Mouse (Mus musculus): ENCODE data around the gene Asb8. TPM values are rescaled to one million over a fixed set of nuclear protein-coding genes. Genes with fewer than 3 reads are reported as not detected.

The Asb8 gene
- polyA plus RNA-seq, 1 experiment from 2014 or later = 47.6 TPM

- DNase-seq (ENCODE audit: low spot score) = peak; percentile 25
- H3K4me3 ChIP-seq (ENCODE audit: low read depth, low read length) = peak overlapping the region; percentile 45
- H3K27me3 ChIP-seq (ENCODE audit: control insufficient read depth, insufficient read depth, low read length) = no peaks in the 10 kb centered on the region; the same call in 1 of the 2 replicates
- no peak for ATAC-seq (ENCODE audit: low FRiP score)
- no peaks in the 10 kb centered on the region for H3K4me1 ChIP-seq (replicated peaks; ENCODE audit: control insufficient read depth, insufficient read depth, low read length)
- 4% methylated on average over 26 of the region's 26 CpGs for WGBS
- peak overlapping the region; percentile 48 for H3K9ac ChIP-seq (ENCODE audit: low read depth, low read length)
- peak overlapping the region; percentile 55 for H3K4me2 ChIP-seq (replicated peaks; ENCODE audit: low read depth, low read length)
- H3K36me3 ChIP-seq (ENCODE audit: control insufficient read depth, insufficient read depth, low read length) = no peaks in the 10 kb centered on the region
- peak overlapping the region; percentile 61; the same call in 1 of the 2 replicates for H3K27ac ChIP-seq (ENCODE audit: low read depth, low read length)
- no peaks in the 10 kb centered on the region for H3K9me3 ChIP-seq (ENCODE audit: control insufficient read depth, low read length)
These were observed 15.2 kb upstream of the Asb8 start for GRCm38 (mm10) chr15:98180567-98181131.

- WGBS = 73% methylated on average over 3 of the region's 3 CpGs
- Histone ChIP-seq H3K4me2 (replicated peaks; ENCODE audit: low read depth, low read length) (no peak overlapping the region), H3K27me3 (ENCODE audit: control insufficient read depth, insufficient read depth, low read length) (peaks cover 3% of the 10 kb centered on the region), H3K9me3 (ENCODE audit: control insufficient read depth, low read length) (no peaks in the 10 kb centered on the region), H3K9ac (ENCODE audit: low read depth, low read length) (no peak overlapping the region), H3K4me3 (ENCODE audit: low read depth, low read length) (no peak overlapping the region), H3K36me3 (ENCODE audit: control insufficient read depth, insufficient read depth, low read length) (no peaks in the 10 kb centered on the region), H3K27ac (ENCODE audit: low read depth, low read length) (no peak overlapping the region), H3K4me1 (replicated peaks; ENCODE audit: control insufficient read depth, insufficient read depth, low read length) (no peaks in the 10 kb centered on the region)
- DNase-seq (ENCODE audit: low spot score) (no peak), ATAC-seq (ENCODE audit: low FRiP score) (no peak)
These were observed 11.9 kb upstream of the Asb8 start for GRCm38 (mm10) chr15:98177320-98177719.

- H3K27me3 ChIP-seq (ENCODE audit: control insufficient read depth, insufficient read depth, low read length) = peaks cover 18% of the 10 kb centered on the region
- no peaks in the 10 kb centered on the region; the same call in 1 of the 2 replicates for H3K4me1 ChIP-seq (replicated peaks; ENCODE audit: control insufficient read depth, insufficient read depth, low read length)
- H3K27ac ChIP-seq (ENCODE audit: low read depth, low read length) = no peak overlapping the region
- H3K9me3 ChIP-seq (ENCODE audit: control insufficient read depth, low read length) = no peaks in the 10 kb centered on the region
- H3K36me3 ChIP-seq (ENCODE audit: control insufficient read depth, insufficient read depth, low read length) = no peaks in the 10 kb centered on the region
- DNase-seq (ENCODE audit: low spot score) (peak; percentile 69), ATAC-seq (ENCODE audit: low FRiP score) (no peak)
- H3K9ac ChIP-seq (ENCODE audit: low read depth, low read length) = no peak overlapping the region
- H3K4me2 ChIP-seq (replicated peaks; ENCODE audit: low read depth, low read length) = no peak overlapping the region
- H3K4me3 ChIP-seq (ENCODE audit: low read depth, low read length) = no peak overlapping the region
- WGBS = 41% methylated on average over 8 of the region's 8 CpGs
These were observed 8.4 kb upstream of the Asb8 start for GRCm38 (mm10) chr15:98173821-98174220.

GRCm38 (mm10) chr15:98172113-98172512, 6.7 kb upstream of the Asb8 start:
- WGBS = 76% methylated on average over 5 of the region's 5 CpGs

GRCm38 (mm10) chr15:98170917-98171316, 5.5 kb upstream of the Asb8 start:
- H3K9ac ChIP-seq (ENCODE audit: low read depth, low read length) = no peak overlapping the region
- peaks cover 30% of the 10 kb centered on the region for H3K27me3 ChIP-seq (ENCODE audit: control insufficient read depth, insufficient read depth, low read length)
- WGBS = 69% methylated on average over 9 of the region's 9 CpGs
- no peak overlapping the region for H3K27ac ChIP-seq (ENCODE audit: low read depth, low read length)
- H3K36me3 ChIP-seq (ENCODE audit: control insufficient read depth, insufficient read depth, low read length) = no peaks in the 10 kb centered on the region
- H3K4me1 ChIP-seq (replicated peaks; ENCODE audit: control insufficient read depth, insufficient read depth, low read length) = peaks cover 7% of the 10 kb centered on the region
- ATAC-seq (ENCODE audit: low FRiP score) (no peak), DNase-seq (ENCODE audit: low spot score) (no peak)
- no peak overlapping the region for H3K4me2 ChIP-seq (replicated peaks; ENCODE audit: low read depth, low read length)
- H3K9me3 ChIP-seq (ENCODE audit: control insufficient read depth, low read length) = no peaks in the 10 kb centered on the region
- H3K4me3 ChIP-seq (ENCODE audit: low read depth, low read length) = no peak overlapping the region

More at GRCm38 (mm10) chr15:98172113-98172512, 6.7 kb upstream of the Asb8 start:
- H3K9ac ChIP-seq (ENCODE audit: low read depth, low read length) = 0 out of 2 replicates have a peak overlapping the region, but pooled peaks have one; percentile 4
- DNase-seq (ENCODE audit: low spot score) (no peak), ATAC-seq (ENCODE audit: low FRiP score) (no peak)
- H3K36me3 ChIP-seq (ENCODE audit: control insufficient read depth, insufficient read depth, low read length) = no peaks in the 10 kb centered on the region
- peaks cover 30% of the 10 kb centered on the region for H3K27me3 ChIP-seq (ENCODE audit: control insufficient read depth, insufficient read depth, low read length)
- no peak overlapping the region for H3K4me2 ChIP-seq (replicated peaks; ENCODE audit: low read depth, low read length)
- no peak overlapping the region for H3K27ac ChIP-seq (ENCODE audit: low read depth, low read length)
- peaks cover 7% of the 10 kb centered on the region for H3K4me1 ChIP-seq (replicated peaks; ENCODE audit: control insufficient read depth, insufficient read depth, low read length)
- no peaks in the 10 kb centered on the region for H3K9me3 ChIP-seq (ENCODE audit: control insufficient read depth, low read length)
- no peak overlapping the region for H3K4me3 ChIP-seq (ENCODE audit: low read depth, low read length)

- Histone ChIP-seq H3K27me3 (ENCODE audit: control insufficient read depth, insufficient read depth, low read length) (peaks cover 30% of the 10 kb centered on the region), H3K4me3 (ENCODE audit: low read depth, low read length) (0 out of 2 replicates have a peak overlapping the region, but pooled peaks have one; percentile 2), H3K27ac (ENCODE audit: low read depth, low read length) (no peak overlapping the region), H3K4me2 (replicated peaks; ENCODE audit: low read depth, low read length) (peak overlapping the region; percentile 19), H3K9ac (ENCODE audit: low read depth, low read length) (no peak overlapping the region), H3K9me3 (ENCODE audit: control insufficient read depth, low read length) (no peaks in the 10 kb centered on the region), H3K36me3 (ENCODE audit: control insufficient read depth, insufficient read depth, low read length) (no peaks in the 10 kb centered on the region), H3K4me1 (replicated peaks; ENCODE audit: control insufficient read depth, insufficient read depth, low read length) (peaks cover 7% of the 10 kb centered on the region)
- WGBS = 40% methylated on average over 7 of the region's 7 CpGs
- DNase-seq (ENCODE audit: low spot score) = peak; percentile 51
- ATAC-seq (ENCODE audit: low FRiP score) = no peak
These were observed 4.9 kb upstream of the Asb8 start for GRCm38 (mm10) chr15:98170365-98170764.

- DNase-seq (ENCODE audit: low spot score) = no peak
- H3K4me1 ChIP-seq (replicated peaks; ENCODE audit: control insufficient read depth, insufficient read depth, low read length) = peaks cover 7% of the 10 kb centered on the region
- peaks cover 30% of the 10 kb centered on the region for H3K27me3 ChIP-seq (ENCODE audit: control insufficient read depth, insufficient read depth, low read length)
These were observed 3.2 kb upstream of the Asb8 start for GRCm38 (mm10) chr15:98168622-98169004.

GRCm38 (mm10) chr15:98167645-98168621, 2.5 kb upstream of the Asb8 start:
- H3K4me1 ChIP-seq (replicated peaks; ENCODE audit: control insufficient read depth, insufficient read depth, low read length) = peaks cover 7% of the 10 kb centered on the region
- peak overlapping the region; percentile 48 for H3K4me3 ChIP-seq (ENCODE audit: low read depth, low read length)
- 1% methylated on average over 68 of the region's 69 CpGs for WGBS
- DNase-seq (ENCODE audit: low spot score) = peak; percentile 98
- H3K27ac ChIP-seq (ENCODE audit: low read depth, low read length) = peak overlapping the region; percentile 91
- H3K9ac ChIP-seq (ENCODE audit: low read depth, low read length) = peak overlapping the region; percentile 68
- H3K4me2 ChIP-seq (replicated peaks; ENCODE audit: low read depth, low read length) = peak overlapping the region; percentile 82
- peak; percentile 92 for ATAC-seq (ENCODE audit: low FRiP score)
- peaks cover 27% of the 10 kb centered on the region for H3K27me3 ChIP-seq (ENCODE audit: control insufficient read depth, insufficient read depth, low read length)
- no peaks in the 10 kb centered on the region for H3K36me3 ChIP-seq (ENCODE audit: control insufficient read depth, insufficient read depth, low read length)
- H3K9me3 ChIP-seq (ENCODE audit: control insufficient read depth, low read length) = no peaks in the 10 kb centered on the region

More at GRCm38 (mm10) chr15:98168622-98169004, 3.2 kb upstream of the Asb8 start:
- Histone ChIP-seq H3K9me3 (ENCODE audit: control insufficient read depth, low read length) (no peaks in the 10 kb centered on the region), H3K9ac (ENCODE audit: low read depth, low read length) (peak overlapping the region; percentile 40), H3K4me3 (ENCODE audit: low read depth, low read length) (peak overlapping the region; percentile 48), H3K4me2 (replicated peaks; ENCODE audit: low read depth, low read length) (peak overlapping the region; percentile 82), H3K36me3 (ENCODE audit: control insufficient read depth, insufficient read depth, low read length) (no peaks in the 10 kb centered on the region), H3K27ac (ENCODE audit: low read depth, low read length) (no peak overlapping the region)
- no peak for ATAC-seq (ENCODE audit: low FRiP score)
- WGBS = 3% methylated on average over 19 of the region's 19 CpGs
